Mouse (Mus musculus) thymus, adult 2 months (tissue): Measurements from ENCODE around the gene Ncapd3. TPM values are rescaled to one million over a fixed set of nuclear protein-coding genes. Genes with fewer than 3 reads are reported as not detected.

ENCODE experiments used
- DNase-seq: peaks from one replicate; pipeline ENCODE4 v3.0.0; 2021
- H3K27ac ChIP-seq: fragments of 200-500 bp; 2 replicates; pipeline ENCODE4 v1.5.1; 2012; ENCODE audit warnings: low read length, control low read depth; ENCODE audit not compliant: control insufficient read depth, insufficient read depth
- H3K27me3 ChIP-seq: fragments of 200-500 bp; 2 replicates; pipeline ENCODE4 v1.6.1; 2012; ENCODE audit warnings: mild to moderate bottlenecking, low read length, moderate library complexity, mixed read lengths; ENCODE audit not compliant: control insufficient read depth, insufficient read depth
- H3K36me3 ChIP-seq: fragments of 200-500 bp; 2 replicates; pipeline ENCODE4 v1.6.1; 2012; ENCODE audit warnings: mild to moderate bottlenecking, low read length, moderate library complexity; ENCODE audit not compliant: control insufficient read depth, insufficient read depth
- H3K4me1 ChIP-seq: fragments of 200-500 bp; replicated peaks from 2 replicates; pipeline ENCODE4 v1.6.1; 2012; ENCODE audit warnings: low read length; ENCODE audit not compliant: control insufficient read depth, insufficient read depth
- H3K4me3 ChIP-seq: fragments of 200-500 bp; 2 replicates; pipeline ENCODE4 v1.5.1; 2012; ENCODE audit warnings: mild to moderate bottlenecking, low read length, control low read depth, moderate library complexity; ENCODE audit not compliant: control insufficient read depth, insufficient read depth
- CTCF ChIP-seq: fragments of 200-500 bp; IDR thresholded peaks from 2 replicates; pipeline ENCODE4 v1.5.1; 2012; ENCODE audit warnings: mild to moderate bottlenecking, control low read depth, low read length, moderate library complexity, borderline replicate concordance; ENCODE audit not compliant: control insufficient read depth, poor library complexity, insufficient read depth; ENCODE audit errors: extremely low read depth
- POLR2A ChIP-seq: fragments of 200-500 bp; IDR thresholded peaks from 2 replicates; pipeline ENCODE4 v1.6.1; 2012; ENCODE audit warnings: mild to moderate bottlenecking, low read length, control low read depth, moderate library complexity; ENCODE audit not compliant: control insufficient read depth, poor library complexity, insufficient read depth; ENCODE audit errors: extremely low read depth
- WGBS: fragments of 180-500 bp; shearing (Covaris S2); methylation state at CpG from one replicate; pipeline ENCODE4 v1.1.7; 2018; 5-methylcytosine and 5-hydroxymethylcytosine counted together
- polyA plus RNA-seq: library from polyadenylated mRNA; depleted of rRNA; stranded (reverse); fragments of >200 nt; gene quantifications from 2 replicates; pipeline ENCODE4 v1.2.3, GENCODE M21; 2012; rRNA removed

Ncapd3 gene
- polyA plus RNA-seq, 1 experiment: 75.5 TPM

- DNase-seq: no peak
- TF ChIP-seq CTCF: no peak
- no peak for TF ChIP-seq POLR2A
- WGBS: 86% methylated on average over 4 of the region's 4 CpGs
Observed at GRCm38 (mm10) chr9:27144271-27144840, 114.4 kb downstream of the Ncapd3 start.

More at GRCm38 (mm10) chr9:27144271-27144840, 114.4 kb downstream of the Ncapd3 start:
- H3K4me3 ChIP-seq: no peak overlapping the region
- no peak overlapping the region for H3K27ac ChIP-seq
- H3K4me1 ChIP-seq: no peaks in the 10 kb centered on the region
- H3K27me3 ChIP-seq: no peaks in the 10 kb centered on the region
- H3K36me3 ChIP-seq: no peaks in the 10 kb centered on the region

Other genes with a start within 250 kb of the Ncapd3 start
- 2.0 and 3.9 TPM in 2 replicates for gene Glb1l2, start 223.7 kb upstream of the Ncapd3 start, polyA plus RNA-seq
- gene Glb1l3, start 169.3 kb upstream of the Ncapd3 start, polyA plus RNA-seq: not detected in 2 replicates
- not detected in 2 replicates for gene Gm1110, start 107.1 kb upstream of the Ncapd3 start, polyA plus RNA-seq
- 14.5 and 21.5 TPM in 2 replicates for gene Acad8, start 30.6 kb upstream of the Ncapd3 start, polyA plus RNA-seq
- gene Thyn1, start 30.5 kb upstream of the Ncapd3 start, polyA plus RNA-seq: 9.4 and 9.8 TPM in 2 replicates
- gene Vps26b, start 110 bp upstream of the Ncapd3 start, polyA plus RNA-seq: 69.6 and 82.1 TPM in 2 replicates
- gene Jam3, start 125.2 kb downstream of the Ncapd3 start, polyA plus RNA-seq: 2.0 and 2.5 TPM in 2 replicates